Mouse (Mus musculus) heart, embryonic 14.5 days (tissue): ENCODE data around the gene Retnlb. TPM values are rescaled to one million over a fixed set of nuclear protein-coding genes. Genes with fewer than 3 reads are reported as not detected.

Experiments
- ATAC-seq: fragments of 200-750 bp; cut with Nextera tagmentation; 2 replicates; pipeline ENCODE4 v1.8.0; 2017; ENCODE audit warnings: low read depth, moderate TSS enrichment; ENCODE audit not compliant: insufficient number of reproducible peaks, insufficient read depth, low FRiP score
- H3K27ac ChIP-seq, 2 experiments: fragments of 200-500 bp in 1 of 2; fragments of 300-500 bp in 1 of 2; sonication (generic) in 1 of 2; replicated peaks in 1 of 2; 2 replicates each; pipeline ENCODE4 v1.5.1; 2012 to 2014; ENCODE audit warnings: low read depth in 2 of 2, low read length in 2 of 2, control low read depth in 1 of 2, mild to moderate bottlenecking in 1 of 2, mixed read lengths in 1 of 2; ENCODE audit not compliant: control insufficient read depth in 1 of 2, insufficient read depth in 1 of 2
- H3K27me3 ChIP-seq: fragments of 300-500 bp; sonication (generic); 2 replicates; pipeline ENCODE4 v1.6.1; 2014; ENCODE audit warnings: mild to moderate bottlenecking, low read length, control low read depth; ENCODE audit not compliant: control insufficient read depth, insufficient read depth
- H3K36me3 ChIP-seq: fragments of 300-500 bp; sonication (generic); 2 replicates; pipeline ENCODE4 v1.6.1; 2014; ENCODE audit warnings: mild to moderate bottlenecking, control low read depth, low read length, mixed read lengths; ENCODE audit not compliant: control insufficient read depth, insufficient read depth
- H3K4me1 ChIP-seq, 2 experiments: fragments of 200-500 bp in 1 of 2; fragments of 300-500 bp in 1 of 2; sonication (generic) in 1 of 2; 2 replicates each; pipeline ENCODE4 v1.6.1; 2012 to 2014; ENCODE audit warnings: low read length in 2 of 2, control low read depth in 1 of 2, mixed read lengths in 1 of 2; ENCODE audit not compliant: control insufficient read depth in 2 of 2, insufficient read depth in 2 of 2
- H3K4me2 ChIP-seq: fragments of 300-500 bp; sonication (generic); 2 replicates; pipeline ENCODE4 v1.6.1; 2014; ENCODE audit warnings: mild to moderate bottlenecking, low read length
- H3K4me3 ChIP-seq, 2 experiments: fragments of 200-500 bp in 1 of 2; fragments of 300-500 bp in 1 of 2; sonication (generic) in 1 of 2; 2 replicates each; pipeline ENCODE4 v1.5.1; 2012 to 2014; ENCODE audit warnings: low read length in 2 of 2, mild to moderate bottlenecking in 2 of 2, control low read depth in 1 of 2, low read depth in 1 of 2, moderate library complexity in 1 of 2; ENCODE audit not compliant: control insufficient read depth in 1 of 2, insufficient read depth in 1 of 2
- H3K9ac ChIP-seq: fragments of 300-500 bp; sonication (generic); 2 replicates; pipeline ENCODE4 v1.6.1; 2014; ENCODE audit warnings: mild to moderate bottlenecking, low read length
- H3K9me3 ChIP-seq: fragments of 300-500 bp; sonication (generic); 2 replicates; pipeline ENCODE4 v1.6.1; 2016; ENCODE audit warnings: low read length, control low read depth; ENCODE audit not compliant: control insufficient read depth
- WGBS: fragments of 180-500 bp; shearing (Covaris S2); extraction: QIAGEN DNeasy Blood & Tissue Kit; methylation state at CpG from one replicate; pipeline ENCODE4 v1.1.7; 2014; 5-methylcytosine and 5-hydroxymethylcytosine counted together
- polyA plus RNA-seq: library from polyadenylated mRNA; unstranded; fragments of >200 nt; fragmentation: Nextera tagmentation; extraction: Ambion mirVana; gene quantifications from 2 replicates; pipeline ENCODE4 v1.2.1, GENCODE M21; 2014

The Retnlb gene
- not detected in 2 replicates for polyA plus RNA-seq

DNA sequence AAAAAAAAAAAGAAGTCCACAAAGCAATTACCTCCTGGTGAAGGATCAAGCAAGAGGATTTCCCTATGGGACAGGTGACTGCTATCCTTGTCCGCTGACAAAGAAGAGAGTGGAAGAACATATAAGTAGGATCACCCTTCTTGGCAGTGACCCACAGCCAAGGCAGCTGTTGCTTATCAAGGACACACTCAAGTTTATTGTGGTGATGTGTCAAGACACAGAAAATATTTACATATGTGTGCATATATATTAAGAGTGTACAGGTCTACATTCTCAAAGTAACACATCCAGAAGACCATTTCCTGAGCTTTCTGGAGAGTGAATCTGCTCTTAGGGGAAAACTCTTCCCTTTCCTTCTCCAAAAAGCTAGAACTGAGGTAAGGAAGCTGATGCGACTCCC lies at the start of gene Retnlb:
Retnlb (plus strand) TSS at position 162 of the 400 bp plus-strand sequence.
- no peak within 1 kb of the TSS for H3K27ac ChIP-seq
- no peak within 1 kb of the TSS for H3K9ac ChIP-seq
- 90% methylated on average over 2 of the region's 2 CpGs for WGBS
- H3K9me3 ChIP-seq, result no peaks in the 10 kb centered on the region
- H3K4me3 ChIP-seq, result no peak within 1 kb of the TSS
- no peaks in the 10 kb centered on the region for H3K36me3 ChIP-seq
- H3K4me1 ChIP-seq, result no peaks in the 10 kb centered on the region
- no peaks in the 10 kb centered on the region for H3K27me3 ChIP-seq
- no peak for ATAC-seq
- no peak within 1 kb of the TSS for H3K4me2 ChIP-seq

DNA sequence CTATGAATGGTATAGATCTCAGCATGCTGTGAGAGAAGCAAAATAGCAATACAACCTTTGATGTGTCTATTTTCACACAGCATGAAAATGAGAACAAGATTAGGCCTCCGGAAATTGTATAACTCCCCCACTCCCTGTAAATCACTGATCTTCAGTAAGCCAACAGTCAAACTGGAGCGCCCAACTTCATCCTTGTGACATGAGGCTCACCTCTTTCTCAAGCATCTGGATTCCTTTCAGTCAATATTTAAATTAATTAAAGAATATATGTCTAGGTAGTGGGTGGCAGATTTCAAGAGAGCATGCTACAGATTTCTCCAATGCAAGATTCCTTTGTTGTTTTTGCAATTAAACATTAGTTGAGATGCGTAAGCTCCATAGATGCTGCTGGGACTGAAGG lies 47.5 kb upstream of the Retnlb start:
- H3K9ac ChIP-seq, result no peak overlapping the region
- no peaks in the 10 kb centered on the region for H3K9me3 ChIP-seq
- no peak for ATAC-seq
- H3K4me3 ChIP-seq, result no peak overlapping the region
- H3K27me3 ChIP-seq, result no peaks in the 10 kb centered on the region
- no peaks in the 10 kb centered on the region for H3K36me3 ChIP-seq
- H3K4me1 ChIP-seq, result no peaks in the 10 kb centered on the region
- H3K27ac ChIP-seq, result no peak overlapping the region
- WGBS, result 89% methylated on average over 3 of the region's 3 CpGs
- H3K4me2 ChIP-seq, result no peak overlapping the region

DNA sequence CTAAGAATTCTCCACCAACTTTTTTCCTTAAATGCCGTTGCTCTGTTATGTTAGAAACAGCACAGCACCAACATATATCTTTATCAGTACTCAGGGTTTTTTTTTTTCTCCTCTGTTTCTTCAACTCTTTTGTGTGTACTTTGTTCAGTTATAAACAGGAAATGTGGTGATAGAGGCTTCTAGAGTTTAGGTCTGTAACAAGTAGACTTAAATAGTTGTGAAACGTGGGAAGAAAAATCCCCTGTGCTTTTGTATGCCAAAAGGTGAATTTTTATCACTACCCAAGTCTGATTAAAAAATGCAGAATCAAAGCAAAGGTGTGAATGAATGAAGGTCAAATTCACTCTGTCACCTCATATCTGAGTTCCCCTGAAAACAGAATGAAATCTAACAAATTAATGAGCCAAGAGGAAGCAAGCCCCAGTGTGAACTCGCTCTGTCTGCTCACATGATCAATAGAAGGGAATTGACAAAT lies 44.6 kb upstream of the Retnlb start, which contains the start of gene Trat1:
Trat1 (minus strand) TSS at position 51 of the 475 bp plus-strand sequence.
- WGBS, result 71% methylated on average over 3 of the region's 3 CpGs
- Histone ChIP-seq H3K4me1 (no peaks in the 10 kb centered on the region), H3K36me3 (no peaks in the 10 kb centered on the region), H3K4me3 (no peak within 1 kb of the TSS), H3K9me3 (no peaks in the 10 kb centered on the region), H3K4me2 (no peak within 1 kb of the TSS), H3K27me3 (no peaks in the 10 kb centered on the region), H3K27ac (no peak within 1 kb of the TSS), H3K9ac (no peak within 1 kb of the TSS)
- no peak for ATAC-seq

DNA sequence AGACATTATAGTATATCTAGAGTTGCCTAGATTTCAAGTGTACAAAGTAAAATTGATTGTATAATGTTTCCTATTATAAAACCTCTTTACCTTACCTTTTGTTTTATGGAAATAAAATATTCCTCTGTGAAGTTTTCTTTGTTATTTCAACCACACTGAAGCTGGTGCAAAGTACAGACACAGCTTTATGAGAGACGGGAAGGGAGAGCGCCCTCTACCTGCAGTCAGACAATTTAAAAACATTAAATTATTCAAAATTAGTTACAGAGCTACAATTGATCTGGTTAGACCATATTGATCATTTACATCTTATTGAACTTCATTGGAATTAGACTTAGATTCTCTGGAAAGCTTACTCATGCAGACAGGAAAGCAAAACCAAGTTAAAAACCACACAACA lies 39.4 kb upstream of the Retnlb start:
- Histone ChIP-seq H3K4me2 (no peak overlapping the region), H3K9ac (no peak overlapping the region), H3K36me3 (no peaks in the 10 kb centered on the region), H3K27ac (no peak overlapping the region), H3K9me3 (no peaks in the 10 kb centered on the region), H3K4me3 (no peak overlapping the region), H3K4me1 (no peaks in the 10 kb centered on the region), H3K27me3 (no peaks in the 10 kb centered on the region)
- ATAC-seq, result no peak
- WGBS, result 50% methylated on average over 2 of the region's 2 CpGs

DNA sequence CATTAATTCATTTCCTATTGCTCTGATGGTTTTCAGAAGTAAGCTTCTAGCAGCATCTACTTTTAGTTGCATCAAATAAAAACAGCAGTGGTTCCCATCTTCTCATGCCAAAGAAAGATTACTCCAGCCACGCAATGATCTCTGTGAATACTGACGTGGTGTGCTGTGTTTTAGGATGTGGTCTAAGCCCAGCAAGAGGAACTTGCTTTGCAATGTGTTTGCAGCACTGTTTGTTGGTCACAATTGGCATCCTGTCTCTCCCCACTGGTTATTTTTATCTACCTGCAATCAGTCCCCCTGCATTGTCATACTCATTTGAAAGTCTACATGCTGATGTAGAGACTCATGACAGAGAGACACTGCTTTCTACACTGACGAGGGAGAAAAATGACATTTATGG lies 30.4 kb upstream of the Retnlb start:
- no peak overlapping the region for H3K4me2 ChIP-seq
- no peaks in the 10 kb centered on the region for H3K9me3 ChIP-seq
- no peak overlapping the region for H3K9ac ChIP-seq
- H3K36me3 ChIP-seq, result no peaks in the 10 kb centered on the region
- no peaks in the 10 kb centered on the region for H3K4me1 ChIP-seq
- WGBS, result 73% methylated on average over 3 of the region's 3 CpGs
- ATAC-seq, result no peak
- no peak overlapping the region for H3K27ac ChIP-seq
- no peaks in the 10 kb centered on the region for H3K27me3 ChIP-seq
- H3K4me3 ChIP-seq, result no peak overlapping the region

DNA sequence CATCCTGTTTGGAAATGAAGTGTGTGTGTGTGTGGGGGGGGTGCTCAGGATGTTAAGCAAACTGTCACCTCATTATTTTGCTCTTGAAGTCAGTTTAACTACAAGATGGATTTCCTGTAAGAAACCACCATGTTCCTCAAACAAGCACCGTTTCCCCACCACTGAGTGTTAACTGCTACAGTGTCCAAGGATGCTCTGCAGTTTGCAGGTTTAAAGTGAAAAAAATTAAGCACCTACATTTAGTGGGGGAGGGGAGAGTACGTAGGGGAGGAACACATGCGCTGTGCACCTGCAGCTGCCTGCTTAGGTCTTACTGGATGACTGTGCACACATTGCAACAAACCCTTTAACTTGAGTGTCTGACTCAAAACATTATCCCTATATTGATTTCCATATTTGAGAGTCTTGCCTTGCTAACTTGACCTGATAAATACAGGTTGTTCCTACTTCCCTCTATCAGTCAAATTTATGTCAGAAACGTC lies 27.9 kb upstream of the Retnlb start:
- no peaks in the 10 kb centered on the region for H3K27me3 ChIP-seq
- no peak overlapping the region for H3K9ac ChIP-seq
- no peak for ATAC-seq
- no peak overlapping the region for H3K27ac ChIP-seq
- H3K9me3 ChIP-seq, result no peaks in the 10 kb centered on the region
- no peak overlapping the region for H3K4me3 ChIP-seq
- 71% methylated on average over 4 of the region's 4 CpGs for WGBS
- H3K4me1 ChIP-seq, result no peaks in the 10 kb centered on the region
- no peak overlapping the region for H3K4me2 ChIP-seq
- H3K36me3 ChIP-seq, result no peaks in the 10 kb centered on the region

DNA sequence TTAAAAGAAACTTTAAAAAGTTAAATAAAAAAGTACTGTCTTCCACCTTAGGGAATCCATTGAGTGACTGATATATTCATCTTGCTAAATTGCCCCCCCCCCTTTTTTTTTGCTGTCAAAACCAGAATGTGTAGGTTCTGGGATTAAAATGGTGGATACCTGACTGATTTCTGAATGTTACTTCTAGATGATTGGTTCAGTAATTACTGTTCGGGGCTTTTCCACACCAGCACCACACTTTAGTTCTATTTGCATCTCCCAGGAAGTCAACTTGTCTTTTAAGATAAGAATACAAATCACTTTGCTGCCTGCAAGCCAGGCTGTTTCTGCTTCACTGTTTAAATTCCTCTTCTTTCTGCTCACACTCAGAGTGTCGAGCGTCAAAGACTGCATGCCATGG lies 18.4 kb upstream of the Retnlb start:
- no peaks in the 10 kb centered on the region for H3K27me3 ChIP-seq
- H3K4me3 ChIP-seq, result no peak overlapping the region
- H3K4me1 ChIP-seq, result no peaks in the 10 kb centered on the region
- H3K36me3 ChIP-seq, result no peaks in the 10 kb centered on the region
- H3K9ac ChIP-seq, result no peak overlapping the region
- no peak for ATAC-seq
- no peaks in the 10 kb centered on the region for H3K9me3 ChIP-seq
- H3K4me2 ChIP-seq, result no peak overlapping the region
- H3K27ac ChIP-seq, result no peak overlapping the region
- 19% methylated on average over 3 of the region's 3 CpGs for WGBS

DNA sequence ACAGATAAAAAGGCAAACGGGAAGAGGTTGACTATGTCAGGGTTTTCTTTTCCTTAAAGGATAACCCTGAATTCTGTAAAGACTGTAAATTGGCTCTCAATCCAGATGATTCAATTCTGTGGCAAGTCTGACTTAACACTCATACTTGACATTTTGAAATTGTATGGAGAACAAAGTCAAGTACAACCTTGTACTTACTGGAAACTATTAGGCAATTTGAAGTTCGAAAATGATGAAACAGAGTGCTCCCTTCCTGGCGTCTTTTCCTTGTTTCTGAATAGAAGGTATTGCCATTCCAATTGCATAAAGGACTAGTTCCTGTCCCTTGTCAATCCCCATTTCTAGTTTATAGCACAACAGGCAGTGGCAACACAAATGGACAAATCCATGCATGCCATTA lies 17.2 kb upstream of the Retnlb start:
- WGBS, result 85% methylated on average over 3 of the region's 3 CpGs
- Histone ChIP-seq H3K4me3 (no peak overlapping the region), H3K27ac (no peak overlapping the region), H3K4me1 (no peaks in the 10 kb centered on the region), H3K9ac (no peak overlapping the region), H3K36me3 (no peaks in the 10 kb centered on the region), H3K4me2 (no peak overlapping the region), H3K27me3 (no peaks in the 10 kb centered on the region), H3K9me3 (no peaks in the 10 kb centered on the region)
- no peak for ATAC-seq
